In genomic region chr7:48894152-48894551, GRCm38 (mm10) we compare ENCODE assay signal across 9 mouse cellular contexts. TPM values are rescaled to one million over a fixed set of nuclear protein-coding genes. Genes with fewer than 3 reads are reported as not detected.
A peak's percentile ranks its signal among the peaks of the same experiment; 100 is the strongest.
DNase-seq lines count a peak whose midpoint lies in the region; ATAC-seq and TF ChIP-seq lines count a peak whose summit lies in the region.
"Had no signal": no experiment of that assay in that cellular context is flagged by ENCODE, and none has a peak within 500 bp of the region (broad histone marks: within the 10 kb centered on the region; RNA-seq: fewer than 3 reads in every experiment).

No protein-coding gene starts in this region.

- no peaks in the 10 kb centered on the region for H3K27me3 ChIP-seq in kidney, embryonic 14.5 days (ENCODE audit: control insufficient read depth, insufficient read depth, low read length)
- no peaks in the 10 kb centered on the region for H3K27me3 ChIP-seq in testis, adult 2 months (ENCODE audit: control insufficient read depth, insufficient read depth, low read length)

- no peaks in the 10 kb centered on the region for H3K36me3 ChIP-seq in kidney, embryonic 14.5 days (ENCODE audit: control insufficient read depth, insufficient read depth, low read length)
- no peaks in the 10 kb centered on the region for H3K36me3 ChIP-seq in testis, adult 2 months (ENCODE audit: control insufficient read depth, insufficient read depth, low read length)
- H3K36me3 ChIP-seq: liver, embryonic 15.5 days had no signal

- no peak overlapping the region for H3K9ac ChIP-seq in kidney, embryonic 14.5 days (ENCODE audit: low read depth, low read length)
- H3K9ac ChIP-seq: liver, embryonic 15.5 days had no signal

- DNase-seq in kidney, adult 11 months: peak; percentile 21
- DNase-seq in adrenal gland, postnatal 36 days: peak; percentile 60 to 66
- DNase-seq in left cerebral cortex, postnatal 25 days (ENCODE audit: low spot score in 2 of 2): peak; percentile 75 to 78
- peak; percentile 74 for DNase-seq in naive thymus-derived CD4-positive, alpha-beta T cell, adult 2 months (ENCODE audit: low read depth)

- no peak overlapping the region for H3K4me3 ChIP-seq in kidney, embryonic 14.5 days (ENCODE audit: low read length)
- no peak overlapping the region for H3K4me3 ChIP-seq in embryonic fibroblast, embryonic 13.5 days (ENCODE audit: insufficient read depth, low read length)
- H3K4me3 ChIP-seq in testis, adult 2 months (ENCODE audit: control insufficient read depth, low read depth, low read length): no peak overlapping the region
- H3K4me3 ChIP-seq: liver, embryonic 15.5 days had no signal

- no peaks in the 10 kb centered on the region for H3K9me3 ChIP-seq in kidney, embryonic 14.5 days (ENCODE audit: control insufficient read depth, low read length)
- H3K9me3 ChIP-seq: liver, embryonic 15.5 days had no signal

- no peak for ATAC-seq in kidney, embryonic 14.5 days (ENCODE audit: low FRiP score, low TSS enrichment)
- peak; percentile 64 for ATAC-seq in inflammation-experienced regulatory T-cells, adult 6 months

- TF ChIP-seq POLR2A in embryonic fibroblast, embryonic 13.5 days (IDR thresholded peaks at IDR 0.05; ENCODE audit: low read depth, low read length): no peak
- TF ChIP-seq POLR2A in testis, adult 2 months (IDR thresholded peaks at IDR 0.05; ENCODE audit: control insufficient read depth, low read depth, low read length): no peak

- intact Hi-C loops in left cerebral cortex, postnatal 25 days (cut with DNase I): loop anchor here (1.0 kb wide), 1 partner anchor 227 kb away; no protein-coding TSS in a partner anchor

- WGBS in kidney, embryonic 14.5 days: 2% methylated on average over 6 of the region's 6 CpGs

- peak; percentile 48; the same call in 1 of the 2 replicates for TF ChIP-seq CTCF in embryonic fibroblast, embryonic 13.5 days (IDR thresholded peaks at IDR 0.05; ENCODE audit: borderline replicate concordance, insufficient read depth, low read length)
- peak; percentile 90 for TF ChIP-seq CTCF in testis, adult 2 months (IDR thresholded peaks at IDR 0.05; ENCODE audit: control insufficient read depth, insufficient read depth, insufficient replicate concordance, low read depth, low read length)

- no peak overlapping the region for H3K27ac ChIP-seq in kidney, embryonic 14.5 days (ENCODE audit: low read depth, low read length)
- no peak overlapping the region for H3K27ac ChIP-seq in embryonic fibroblast, embryonic 13.5 days (ENCODE audit: insufficient read depth, low read length)
- H3K27ac ChIP-seq in testis, adult 2 months (ENCODE audit: control insufficient read depth, insufficient read depth, low read depth, low read length): no peak overlapping the region
- H3K27ac ChIP-seq: liver, embryonic 15.5 days had no signal

- peaks cover 17% of the 10 kb centered on the region for H3K4me1 ChIP-seq in kidney, embryonic 14.5 days (ENCODE audit: control insufficient read depth, insufficient read depth, low read length)
- H3K4me1 ChIP-seq in embryonic fibroblast, embryonic 13.5 days (ENCODE audit: control insufficient read depth, insufficient read depth, low read length): peaks cover 4% of the 10 kb centered on the region
- no peaks in the 10 kb centered on the region for H3K4me1 ChIP-seq in testis, adult 2 months (ENCODE audit: control insufficient read depth, insufficient read depth, low read length)
- H3K4me1 ChIP-seq: liver, embryonic 15.5 days had no signal

- H3K4me2 ChIP-seq in kidney, embryonic 14.5 days (replicated peaks; ENCODE audit: low read depth, low read length): no peak overlapping the region
- H3K4me2 ChIP-seq: liver, embryonic 15.5 days had no signal

RNA-seq across cellular contexts. Expression of gene E2f8, which starts 12.8 kb away (rescaled TPM):
- 16.2 and 25.4 TPM in 2 replicates for polyA plus RNA-seq in kidney, embryonic 14.5 days (2014; fragmentation: Nextera tagmentation; extraction: Ambion mirVana)
- total RNA-seq in adrenal gland, postnatal 36 days (2021): 1 to 10 TPM; 1.9 to 2.2 TPM
- 14.8 and 15.5 TPM in 2 replicates for polyA plus RNA-seq in embryonic fibroblast, embryonic 13.5 days (2011; ENCODE audit: insufficient read length, low read depth, missing spikeins)
- 10 to 100 TPM in 1 of 3 experiments, 1 to 10 TPM in 1, under 1 TPM in 1; 0.75 to 16.1 (median 1.6) TPM for polyA plus RNA-seq in inflammation-experienced regulatory T-cells, adult 6 months (2017; shearing (Covaris generic))
- under 1 TPM; 0.50 to 0.57 TPM for total RNA-seq in left cerebral cortex, postnatal 25 days (2021)
- polyA plus RNA-seq in testis, adult 2 months (2012; rRNA removed): 6.5 and 6.7 TPM in 2 replicates

RNA-seq across cellular contexts. Expression of gene Nav2, which starts 14.4 kb away (rescaled TPM):
- polyA plus RNA-seq in kidney, embryonic 14.5 days (2014; fragmentation: Nextera tagmentation; extraction: Ambion mirVana): 39.8 and 49.2 TPM in 2 replicates
- 1 to 10 TPM; 6.4 to 8.7 TPM for total RNA-seq in adrenal gland, postnatal 36 days (2021)
- polyA plus RNA-seq in embryonic fibroblast, embryonic 13.5 days (2011; ENCODE audit: insufficient read length, low read depth, missing spikeins): 18.2 and 18.7 TPM in 2 replicates
- polyA plus RNA-seq in inflammation-experienced regulatory T-cells, adult 6 months (2017; shearing (Covaris generic)): 10 to 100 TPM; 27.1 to 51.3 (median 35.8) TPM
- 100 to 1,000 TPM in 1 of 2 experiments, 10 to 100 TPM in 1; 77.1 to 106 TPM for total RNA-seq in left cerebral cortex, postnatal 25 days (2021)
- polyA plus RNA-seq in testis, adult 2 months (2012; rRNA removed): 19.8 and 20.8 TPM in 2 replicates

RNA-seq across cellular contexts. Expression of gene Csrp3, which starts 46.3 kb away (rescaled TPM):
- 0.26 TPM in 1 of 2 replicates, not detected in the other for polyA plus RNA-seq in kidney, embryonic 14.5 days (2014; fragmentation: Nextera tagmentation; extraction: Ambion mirVana)
- not detected for total RNA-seq in adrenal gland, postnatal 36 days (2021)
- polyA plus RNA-seq in embryonic fibroblast, embryonic 13.5 days (2011; ENCODE audit: insufficient read length, low read depth, missing spikeins): not detected in 2 replicates
- polyA plus RNA-seq in inflammation-experienced regulatory T-cells, adult 6 months (2017; shearing (Covaris generic)): not detected
- not detected for total RNA-seq in left cerebral cortex, postnatal 25 days (2021)
- 0.20 TPM in 1 of 2 replicates, not detected in the other for polyA plus RNA-seq in testis, adult 2 months (2012; rRNA removed)

Comparison
In these comparisons a context has a peak if more than half of its experiments do, and no peak if none do; other contexts are left out.
1. DNase-seq: peak in every context shown above with its lines; median percentile 76 in left cerebral cortex, postnatal 25 days; 74 in naive thymus-derived CD4-positive, alpha-beta T cell, adult 2 months; 63 in adrenal gland, postnatal 36 days; 21 in kidney, adult 11 months.